Mouse (Mus musculus) ES-Bruce4 (cell line): ENCODE measurements around the gene Edc3.

ENCODE experiments used
- CTCF ChIP-seq: IDR thresholded peaks from one replicate; pipeline ENCODE4 v1.8.1; 2011; ENCODE audit warnings: low read depth, low read length
- EP300 ChIP-seq: IDR thresholded peaks from 2 replicates; pipeline ENCODE4 v1.6.1; 2011; ENCODE audit warnings: low read depth, low read length; ENCODE audit not compliant: insufficient read depth
- POLR2A ChIP-seq: IDR thresholded peaks from one replicate; pipeline ENCODE4 v1.8.1; 2011; ENCODE audit warnings: low read length; ENCODE audit not compliant: insufficient read depth

GRCm38 (mm10) chr9:57688158-57688557, 20.2 kb upstream of the Edc3 start:
- TF ChIP-seq CTCF = peak; percentile 60
- TF ChIP-seq EP300 = no peak
- no peak for TF ChIP-seq POLR2A
